Mouse (Mus musculus) T-helper 17 cell (primary cell): ENCODE measurements around the gene Gtf2e1.

Experiments used
- in situ Hi-C, 2 experiments: fragments of 300-600 bp; cut with MboI, MseI; formaldehyde crosslinking; loops; 1 replicate in 1 of 2; 2 replicates in 1 of 2; pipeline ENCODE4 v1.15.1; 2025; ENCODE audit warnings: high pct_unique_total_duplicates in 2 of 2

Gtf2e1 gene

DNA sequence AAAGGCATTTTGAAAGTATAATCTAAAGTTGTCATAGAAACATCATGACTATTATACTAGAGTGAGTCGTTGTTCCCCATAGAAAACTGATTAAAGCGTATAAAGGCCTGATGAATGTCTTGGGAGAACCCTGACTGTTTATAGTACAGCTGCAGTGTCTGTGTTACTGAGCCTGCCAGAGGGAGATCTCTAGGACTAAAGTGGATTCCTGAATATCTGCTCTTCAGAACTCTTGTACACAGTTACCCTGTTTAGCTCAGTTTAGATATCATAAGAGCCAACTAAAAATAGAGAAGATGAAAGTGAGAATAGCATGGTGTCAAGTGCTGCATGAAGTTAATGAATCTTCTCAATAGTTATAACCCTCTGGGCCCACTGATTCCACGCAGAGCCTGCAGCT lies 10.7 kb upstream of the Gtf2e1 start:
- in situ Hi-C loops: no loop called here

DNA sequence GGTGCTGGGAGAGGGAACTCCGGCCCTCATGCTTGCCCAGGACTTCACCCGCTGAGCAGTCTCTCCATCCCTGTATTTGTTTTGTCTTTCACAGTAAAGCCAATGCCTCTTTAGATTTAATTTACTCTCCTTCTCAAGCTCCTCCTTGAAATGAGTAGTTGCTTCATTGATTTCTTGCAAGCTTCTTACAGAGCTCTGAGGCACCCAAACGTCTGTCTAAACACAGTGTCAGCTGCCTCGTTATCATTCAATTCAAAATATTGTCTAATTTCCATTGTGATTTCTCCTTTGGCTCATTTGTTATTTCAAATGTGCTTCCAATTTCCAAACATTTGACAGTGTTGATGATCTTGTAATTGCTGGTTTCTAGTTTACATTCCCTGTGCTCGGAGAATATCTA lies 6.7 kb upstream of the Gtf2e1 start:
- in situ Hi-C loops: loop anchor here in 1 of 2 experiments (25.0 kb wide), 1 partner anchor 684 kb away; no protein-coding TSS in a partner anchor

DNA sequence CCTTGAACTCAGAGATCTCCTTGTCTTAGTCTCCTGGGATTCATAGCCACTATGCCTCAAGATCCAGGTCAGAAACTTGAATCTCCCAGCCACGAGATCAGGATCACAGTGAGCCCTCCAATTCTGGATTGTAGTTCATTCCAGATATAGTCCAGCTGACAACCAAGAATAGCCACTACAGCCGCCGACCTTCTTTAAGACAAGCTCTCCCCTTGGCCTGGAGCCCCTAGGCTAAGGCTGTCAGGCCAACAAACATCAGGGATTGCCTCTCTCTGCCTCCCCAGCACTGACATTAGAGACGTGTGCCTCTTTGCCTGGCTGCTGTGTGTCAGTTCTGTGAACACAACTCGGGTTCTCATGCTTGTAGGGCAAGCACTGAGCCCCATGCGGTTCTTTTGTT lies 1.2 kb upstream of the Gtf2e1 start:
- in situ Hi-C loops: loop anchor here in 1 of 2 experiments (25.0 kb wide), 1 partner anchor 678 kb away; no protein-coding TSS in a partner anchor

DNA sequence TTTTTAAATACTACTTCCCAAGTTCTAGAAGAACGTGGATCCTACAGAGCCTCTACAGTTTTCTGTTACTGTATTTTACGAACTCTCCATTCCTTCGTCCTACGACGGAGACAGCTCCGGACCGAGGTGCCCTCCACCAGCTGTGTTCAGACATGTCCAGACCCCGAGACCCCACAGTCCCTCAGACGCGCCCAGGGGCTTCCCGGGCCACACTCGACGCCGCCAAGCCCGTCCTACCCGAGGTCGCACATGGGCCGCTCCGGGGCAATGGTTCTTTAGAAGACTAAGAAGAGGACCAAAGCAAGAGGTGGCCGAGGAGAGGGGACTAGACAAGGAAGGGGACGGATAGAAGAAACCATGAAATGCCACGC lies 364 bp downstream of the Gtf2e1 start:
- in situ Hi-C loops: loop anchor here in 1 of 2 experiments (5.0 to 25.0 kb wide), 2 partner anchors 677 to 942 kb away; no protein-coding TSS in a partner anchor

DNA sequence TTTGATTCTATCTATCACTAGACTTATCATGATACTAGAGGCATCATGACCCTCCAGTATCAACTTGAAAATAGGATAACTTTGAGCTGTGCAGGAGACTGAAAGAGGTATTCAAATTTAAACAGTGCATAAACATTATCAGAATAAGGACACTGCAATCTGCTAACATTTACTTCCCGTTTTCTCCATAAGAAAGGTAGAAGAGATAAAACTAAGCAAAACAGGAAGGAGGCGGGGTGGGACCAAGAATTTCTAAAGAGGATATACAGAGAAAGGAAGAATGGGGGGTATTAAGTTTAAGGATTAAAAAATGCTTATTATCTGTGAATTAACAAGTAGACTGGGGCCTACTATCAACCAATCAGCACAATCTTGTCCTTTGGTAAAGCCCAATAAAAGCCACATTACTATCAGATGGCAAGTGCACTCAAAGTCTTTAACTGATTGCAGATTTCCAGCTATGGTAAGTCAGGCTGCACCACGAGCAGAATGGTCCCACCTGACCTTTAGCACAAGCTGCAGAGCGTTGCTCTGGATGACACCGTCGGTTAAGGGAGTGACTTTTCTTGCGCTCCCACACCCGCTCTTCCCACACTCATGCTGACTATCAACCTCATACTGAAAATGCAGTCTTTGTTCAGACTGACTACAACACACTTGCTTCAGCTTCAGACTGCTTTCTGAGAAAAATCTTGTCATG lies 6.1 kb downstream of the Gtf2e1 start:
- in situ Hi-C loops: loop anchor here in 1 of 2 experiments (25.0 kb wide), 1 partner anchor 671 kb away; no protein-coding TSS in a partner anchor

DNA sequence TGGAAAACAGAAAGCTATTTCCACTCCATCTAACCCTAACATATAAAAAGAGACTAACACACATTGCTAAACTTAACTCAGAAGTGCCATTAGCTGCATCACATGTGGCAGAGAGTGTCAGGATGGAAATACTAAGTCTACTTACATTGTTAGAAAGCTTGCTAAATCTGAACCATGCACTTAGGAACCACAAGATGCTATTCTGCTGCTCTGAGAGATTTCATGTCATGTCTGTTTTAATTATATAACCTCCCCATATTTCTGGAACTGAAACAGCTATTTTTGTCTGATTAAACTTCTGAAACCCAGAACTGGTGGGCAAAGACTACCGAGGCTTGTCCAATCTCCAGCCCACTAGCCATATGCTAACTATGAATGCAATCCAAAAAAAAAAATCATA lies 7.5 kb downstream of the Gtf2e1 start:
- in situ Hi-C loops: loop anchor here in 1 of 2 experiments (25.0 kb wide), 1 partner anchor 670 kb away; no protein-coding TSS in a partner anchor

DNA sequence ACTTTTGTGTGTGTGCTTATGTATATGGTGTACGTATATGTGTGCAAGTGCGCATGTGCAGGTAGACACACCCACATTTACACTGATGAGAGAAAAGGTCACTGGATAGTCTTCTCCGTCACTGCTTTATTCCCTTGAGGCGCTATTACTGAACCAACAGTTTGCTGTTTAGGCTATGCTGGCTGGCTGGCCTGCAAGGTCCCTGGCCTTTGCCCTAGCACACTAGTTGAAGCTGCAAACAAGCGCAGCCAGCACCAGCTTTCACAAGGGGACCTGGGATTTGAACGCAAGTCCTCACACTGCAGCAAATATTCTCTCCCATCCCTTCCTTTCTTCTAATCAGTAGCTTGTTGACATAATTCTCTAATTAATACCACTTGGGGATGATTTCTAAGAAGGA lies 9.4 kb downstream of the Gtf2e1 start:
- in situ Hi-C loops: loop anchor here in 1 of 2 experiments (25.0 kb wide), 1 partner anchor 668 kb away; no protein-coding TSS in a partner anchor

DNA sequence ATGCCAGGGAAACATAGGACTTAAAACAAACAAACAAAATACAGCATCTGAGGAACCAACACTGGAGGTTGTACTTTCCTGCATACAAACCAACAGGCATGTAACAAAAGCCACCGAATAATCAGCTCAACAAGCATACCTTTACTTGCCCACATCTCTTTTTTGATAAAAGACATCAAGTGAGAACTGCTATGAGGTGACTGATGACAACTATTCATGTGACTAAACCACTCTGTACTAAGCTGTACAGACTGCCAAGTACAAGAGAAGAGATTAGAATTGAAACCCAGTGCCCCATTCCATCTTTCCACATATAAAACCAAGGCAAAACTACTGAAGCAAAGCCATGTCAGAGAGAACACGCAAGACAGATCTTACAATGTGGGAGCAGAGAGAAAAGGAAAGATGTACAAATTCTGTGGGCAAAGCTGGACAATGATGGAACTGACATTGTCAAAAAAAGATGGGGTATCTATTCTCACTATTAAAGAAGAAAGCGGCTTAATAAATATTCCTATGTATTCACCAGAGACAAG lies 12.8 kb downstream of the Gtf2e1 start:
- in situ Hi-C loops: loop anchor here in 1 of 2 experiments (25.0 kb wide), 1 partner anchor 664 kb away; no protein-coding TSS in a partner anchor

DNA sequence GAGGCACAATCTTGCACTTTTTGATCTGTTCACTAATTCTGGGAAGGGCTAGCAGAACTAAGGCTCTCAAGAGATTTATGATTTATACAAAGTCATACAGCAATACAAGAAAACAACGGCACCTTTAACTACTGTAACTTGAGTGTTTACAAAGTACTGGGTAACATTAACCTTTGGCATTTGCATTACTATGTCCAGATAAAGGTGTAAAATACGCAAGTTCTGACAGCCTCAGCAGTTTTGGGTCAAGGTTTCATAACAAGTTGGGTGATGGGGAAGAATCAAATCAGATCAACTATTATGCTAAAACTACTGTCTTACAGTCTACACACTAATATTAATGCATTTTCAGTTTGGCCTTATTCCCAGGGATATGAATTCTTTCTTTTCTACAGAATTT lies 14.5 kb downstream of the Gtf2e1 start:
- in situ Hi-C loops: loop anchor here in 1 of 2 experiments (25.0 kb wide), 1 partner anchor 663 kb away; no protein-coding TSS in a partner anchor

DNA sequence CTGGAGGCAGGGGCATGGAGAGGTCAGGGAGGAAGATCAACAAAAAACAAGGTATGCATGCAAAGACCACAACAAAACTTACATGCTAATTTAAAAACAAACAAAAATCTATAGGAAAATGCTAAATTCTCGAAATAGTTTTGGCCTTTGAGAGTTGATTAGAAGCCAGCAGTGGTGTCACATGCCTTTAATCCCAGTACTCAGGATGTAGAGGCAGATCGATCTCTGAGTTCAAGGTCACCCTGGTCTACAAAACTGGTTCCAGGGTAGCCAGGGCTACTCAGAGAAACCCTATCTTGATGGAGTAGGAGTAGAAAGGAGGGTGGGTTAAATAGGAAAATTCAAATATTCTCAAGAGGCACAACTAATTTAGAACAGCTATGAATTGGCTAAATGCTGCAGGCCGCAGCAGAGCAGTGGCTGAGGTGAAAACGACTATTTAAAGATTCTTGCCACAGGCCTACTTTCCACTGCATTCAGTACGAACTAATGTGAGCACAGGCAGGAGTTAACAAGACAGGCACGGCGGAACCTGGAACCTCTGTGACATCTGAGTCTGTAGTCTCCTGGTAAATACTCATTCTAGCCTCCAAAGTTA lies 17.4 kb downstream of the Gtf2e1 start:
- in situ Hi-C loops: no loop called here

DNA sequence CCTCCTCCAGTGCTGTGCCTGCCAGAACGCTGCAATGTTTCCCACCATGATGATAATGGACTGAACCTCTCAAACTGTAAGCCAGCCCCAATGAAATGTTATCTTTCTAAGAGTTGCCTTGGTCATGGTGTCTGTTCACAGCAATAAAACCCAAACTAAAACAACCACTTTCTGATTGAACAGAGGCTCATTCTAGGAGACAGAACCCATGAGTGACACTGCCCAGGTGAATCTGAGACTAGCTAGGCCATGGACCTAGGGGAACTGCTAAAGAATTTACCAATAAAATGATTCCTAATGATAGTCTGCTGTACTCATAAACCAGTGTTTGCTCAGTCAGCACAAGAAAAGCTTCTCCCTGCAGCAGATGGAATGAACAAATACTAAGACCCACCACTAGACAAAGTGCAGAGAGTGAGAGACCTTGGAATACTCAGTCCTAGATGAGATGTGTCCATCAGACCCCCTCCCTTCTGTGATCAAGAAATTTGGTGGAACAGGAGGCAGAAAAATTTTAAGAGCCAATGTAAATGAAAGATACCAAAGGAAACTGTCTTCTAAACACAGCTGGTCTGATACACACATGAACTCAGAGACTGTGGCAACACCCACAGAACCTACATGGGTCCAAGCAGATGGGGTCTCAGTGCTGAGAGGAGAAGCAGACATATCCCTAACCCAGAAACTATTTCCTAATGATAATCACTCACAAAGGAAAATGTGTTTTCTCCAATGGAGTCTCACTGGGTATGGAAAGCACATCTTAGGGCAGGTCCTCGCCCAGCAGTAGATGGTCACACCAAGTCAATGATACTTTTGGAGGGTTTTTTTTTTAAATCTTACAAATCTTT lies 19.2 kb downstream of the Gtf2e1 start:
- in situ Hi-C loops: no loop called here

DNA sequence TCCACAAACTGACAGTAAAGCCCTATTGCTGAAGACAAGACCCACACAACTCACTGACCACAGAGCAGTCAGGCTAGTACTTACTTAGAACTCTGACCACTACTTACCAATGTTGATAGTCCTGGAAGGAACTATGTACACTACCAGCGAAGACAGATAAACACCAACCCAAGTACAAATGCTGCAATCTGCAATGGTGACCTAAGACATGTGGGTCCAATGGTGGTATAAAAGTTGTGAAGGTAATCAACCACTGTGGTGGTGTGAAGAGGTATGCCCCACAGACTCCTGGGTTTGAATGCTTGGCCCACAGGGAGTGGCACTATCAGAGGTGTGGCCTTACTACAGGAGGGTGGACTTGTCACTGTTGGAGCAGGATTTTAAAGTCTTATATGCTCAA lies 19.9 kb downstream of the Gtf2e1 start:
- in situ Hi-C loops: no loop called here

DNA sequence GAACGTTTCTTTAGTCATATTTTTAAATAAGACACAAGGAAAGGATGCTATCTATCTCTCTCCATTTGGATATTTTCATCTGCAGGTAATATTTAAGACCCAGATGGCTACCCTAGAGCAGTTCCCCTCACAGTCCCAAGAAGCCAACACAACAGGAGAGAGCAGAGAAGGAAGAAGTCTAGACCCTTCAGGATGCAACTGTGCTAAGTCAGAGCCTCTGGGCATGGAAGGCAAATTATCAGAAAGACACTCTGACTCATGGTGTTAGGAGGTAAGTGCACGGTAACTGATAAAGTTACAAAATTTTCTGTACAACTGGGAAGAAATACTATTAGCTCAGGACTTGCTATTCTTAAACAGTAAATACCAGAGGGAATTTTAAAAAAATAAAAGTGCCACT lies 20.9 kb downstream of the Gtf2e1 start:
- in situ Hi-C loops: no loop called here

DNA sequence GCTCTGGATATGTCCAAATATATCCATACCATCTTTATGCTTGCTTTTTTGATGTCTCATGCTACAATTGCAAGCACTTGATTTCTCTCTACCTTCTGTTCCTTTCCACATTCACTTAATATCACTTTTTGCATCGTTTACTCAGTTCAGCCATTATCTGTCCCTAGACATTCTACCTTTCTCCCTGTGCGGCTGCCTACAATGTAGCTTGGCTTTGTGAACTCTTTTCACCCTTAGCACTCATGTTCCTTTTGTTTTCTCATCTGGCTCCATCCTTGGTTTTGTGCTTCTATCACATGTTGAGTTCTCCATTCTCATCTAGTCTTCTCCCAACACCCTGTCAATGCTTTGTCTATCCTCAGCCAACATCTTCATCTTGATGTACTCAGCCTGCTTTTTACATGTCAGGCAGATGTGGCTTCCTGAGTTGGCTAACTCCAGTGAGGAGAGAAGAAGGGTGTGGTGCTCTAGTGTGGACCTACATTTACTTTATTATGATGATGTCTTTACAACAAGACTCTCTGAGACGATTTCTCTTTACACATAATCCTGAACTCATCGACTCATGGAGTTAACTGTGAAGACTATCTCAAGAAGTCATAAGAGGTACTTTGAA lies 21.9 kb downstream of the Gtf2e1 start:
- in situ Hi-C loops: no loop called here

DNA sequence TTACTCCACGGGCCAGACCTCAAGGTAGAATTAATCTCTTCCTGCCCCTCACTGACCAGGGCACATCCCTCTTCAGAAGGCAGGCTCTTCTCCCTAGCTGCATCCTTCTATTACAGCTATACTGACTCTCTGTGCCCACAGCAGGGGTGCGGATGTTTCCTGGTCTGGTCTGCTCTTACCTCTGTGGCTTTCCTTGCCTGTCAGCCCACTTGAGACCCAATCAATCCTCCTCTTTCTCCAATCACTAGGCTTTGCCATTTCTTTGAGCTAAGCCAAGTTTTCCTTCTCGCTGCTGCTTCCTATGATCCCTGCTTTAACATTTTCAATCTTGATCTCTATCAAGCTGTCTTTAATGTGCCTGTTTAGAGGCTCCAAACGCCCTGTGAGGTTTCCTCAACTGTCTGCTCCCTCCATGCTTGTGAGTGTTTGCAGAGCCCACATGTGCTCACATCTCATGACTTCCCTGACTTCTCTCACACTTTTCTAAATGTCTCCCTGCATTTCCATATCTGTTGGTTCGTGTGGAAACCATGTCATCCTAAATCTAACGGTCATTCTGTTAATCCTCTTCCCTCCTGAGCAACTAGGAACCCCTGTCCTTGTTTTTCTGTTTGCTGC lies 23.1 kb downstream of the Gtf2e1 start:
- in situ Hi-C loops: no loop called here

DNA sequence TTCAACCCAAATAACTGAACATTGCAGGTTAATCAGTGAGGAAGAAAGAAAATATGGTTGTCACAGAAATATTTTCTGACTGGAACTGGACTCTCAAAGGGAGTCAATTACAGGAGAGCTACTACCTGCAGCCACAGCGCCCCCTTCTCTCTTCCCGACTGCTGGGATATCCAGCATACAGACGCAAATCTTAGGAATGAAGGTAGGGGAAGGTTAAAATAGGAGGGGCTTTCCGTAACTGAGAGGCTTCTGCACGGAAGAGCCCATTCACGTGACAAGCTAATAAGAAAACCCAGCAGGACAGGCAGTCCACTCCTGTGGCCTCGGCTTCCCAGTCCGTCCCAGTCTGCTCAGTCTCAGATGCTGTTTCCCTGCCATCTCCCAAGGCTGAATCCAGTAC lies 24.9 kb downstream of the Gtf2e1 start:
- in situ Hi-C loops: no loop called here

DNA sequence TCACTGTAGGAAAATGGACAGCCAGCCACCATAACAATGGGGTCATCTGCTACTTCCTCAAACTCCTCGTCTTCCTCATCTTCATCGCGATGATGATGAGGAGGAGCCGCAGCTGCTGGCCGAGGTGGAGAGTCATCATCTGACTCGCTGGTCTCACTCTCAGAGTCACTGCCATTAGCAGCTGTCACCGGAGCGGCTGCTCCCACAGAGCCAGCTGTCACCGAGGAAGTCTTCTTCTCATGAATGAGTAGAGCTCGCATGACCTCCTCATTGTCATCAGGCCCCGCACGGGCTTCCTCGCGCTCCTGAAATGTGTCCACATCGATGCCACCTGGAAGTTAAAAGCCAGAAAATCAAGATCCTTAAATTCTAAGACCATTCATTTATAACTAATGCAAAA lies 28.1 kb downstream of the Gtf2e1 start:
- in situ Hi-C loops: no loop called here

DNA sequence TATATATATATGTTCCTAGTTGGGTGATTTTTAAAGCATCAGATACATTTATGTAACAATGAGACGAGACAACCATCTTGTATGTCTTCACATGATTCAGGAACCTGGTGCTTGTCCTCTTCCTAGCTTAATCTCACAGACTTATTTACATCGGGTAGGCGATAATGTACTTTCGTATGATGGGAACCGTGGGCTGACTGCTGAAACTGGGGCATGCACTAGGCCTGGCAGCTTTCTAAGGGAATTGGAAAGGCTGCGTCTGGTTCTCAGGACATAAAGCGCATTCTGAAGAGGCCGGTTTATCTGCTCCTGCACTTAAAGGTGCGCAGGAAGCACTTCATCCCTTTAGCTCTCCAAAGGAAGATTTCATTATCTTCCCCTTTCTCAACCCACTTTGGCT lies 32.8 kb downstream of the Gtf2e1 start:
- in situ Hi-C loops: no loop called here

DNA sequence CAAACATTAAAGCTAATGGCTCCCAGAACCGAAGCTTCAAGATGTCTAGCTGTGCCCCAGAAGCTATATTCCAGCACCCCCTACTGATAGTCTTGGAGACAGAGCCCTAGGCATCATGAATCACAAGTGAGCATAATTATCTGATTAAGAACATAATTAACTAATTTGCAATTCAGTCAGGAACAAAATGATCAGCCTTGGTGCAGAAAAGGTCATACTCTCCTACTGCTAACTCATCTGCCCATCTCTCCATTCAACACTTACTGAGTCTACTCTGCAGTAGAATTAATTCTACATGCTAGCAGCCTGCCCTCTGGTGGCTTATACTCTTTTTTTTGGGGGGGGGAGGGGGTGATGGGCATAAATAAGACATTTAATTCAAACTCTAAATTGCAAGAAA lies 35.1 kb downstream of the Gtf2e1 start:
- in situ Hi-C loops: no loop called here

DNA sequence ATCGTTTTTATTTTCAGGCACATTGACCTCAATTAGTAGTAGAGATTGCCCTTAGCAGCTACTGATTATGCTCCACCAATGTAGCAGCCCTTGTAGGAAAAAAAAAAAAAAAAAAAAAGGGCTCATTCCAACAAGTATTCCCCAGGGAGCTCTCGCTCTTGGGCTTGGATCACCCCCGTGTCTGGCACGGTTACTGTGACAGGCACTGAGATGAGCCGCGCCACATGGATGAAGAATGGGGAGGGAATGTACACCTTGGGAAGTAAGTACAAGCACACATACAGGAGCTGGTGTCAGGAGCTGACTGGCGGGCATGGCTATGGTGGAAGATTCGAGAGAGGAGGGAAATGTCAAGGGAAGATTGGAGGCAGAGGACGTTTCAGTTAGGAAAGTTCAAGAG lies 41.0 kb downstream of the Gtf2e1 start:
- in situ Hi-C loops: no loop called here

DNA sequence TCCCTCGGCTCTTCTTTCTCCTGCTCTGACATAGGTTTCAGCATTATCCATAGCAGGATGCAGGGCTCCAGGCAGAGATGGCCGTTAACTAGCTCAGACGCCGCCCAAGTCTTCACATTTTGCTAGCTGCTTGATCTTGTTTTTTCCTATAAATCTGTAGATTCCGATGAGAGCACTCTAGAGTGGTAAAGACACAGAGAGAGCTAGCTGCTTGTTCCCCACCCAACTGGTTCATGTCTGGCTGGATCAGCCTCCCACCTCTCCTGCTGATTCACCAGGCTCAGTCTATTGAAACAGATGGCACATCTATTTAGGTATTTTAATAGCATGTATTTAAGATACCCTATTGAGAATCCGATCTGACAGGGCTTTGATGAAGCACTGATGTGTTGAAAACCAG lies 44.6 kb downstream of the Gtf2e1 start:
- in situ Hi-C loops: no loop called here
